Mouse (Mus musculus) kidney, postnatal 25 days (tissue): ENCODE data around the gene Myo1c.
A peak's percentile ranks its signal among the peaks of the same experiment; 100 is the strongest.
"Not testable (repeated sequence)": the region's sequence is repeated elsewhere in the genome, so short reads cannot be mapped to it uniquely, and the experiment has no call there.

Experiments
- DNase-seq, 2 experiments: peaks; one replicate each; pipeline ENCODE4 v3.0.0; 2021; ENCODE audit warnings: mixed read lengths in 2 of 2

Gene Myo1c

GRCm38 (mm10) chr11:75669176-75669852 lies 19.0 kb downstream of the Myo1c start:
- DNase-seq = no peak

DNA sequence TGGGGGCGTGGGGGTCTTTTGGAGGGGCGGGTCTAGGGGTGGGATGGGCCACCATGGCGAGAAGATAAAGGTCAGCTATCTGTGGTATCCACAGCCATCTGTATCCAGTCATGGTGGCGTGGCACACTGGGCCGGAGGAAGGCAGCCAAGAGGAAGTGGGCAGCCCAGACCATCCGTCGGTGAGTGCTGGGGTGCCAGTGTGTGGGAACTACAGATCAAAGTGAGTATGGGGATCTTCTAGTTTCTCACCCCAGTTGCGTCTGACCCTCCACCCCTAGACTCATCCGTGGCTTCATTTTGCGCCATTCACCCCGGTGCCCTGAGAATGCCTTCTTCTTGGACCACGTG lies 19.5 kb downstream of the Myo1c start:
- no peak for DNase-seq

GRCm38 (mm10) chr11:75671426-75672180 lies 21.3 kb downstream of the Myo1c start:
- DNase-seq = no peak

DNA sequence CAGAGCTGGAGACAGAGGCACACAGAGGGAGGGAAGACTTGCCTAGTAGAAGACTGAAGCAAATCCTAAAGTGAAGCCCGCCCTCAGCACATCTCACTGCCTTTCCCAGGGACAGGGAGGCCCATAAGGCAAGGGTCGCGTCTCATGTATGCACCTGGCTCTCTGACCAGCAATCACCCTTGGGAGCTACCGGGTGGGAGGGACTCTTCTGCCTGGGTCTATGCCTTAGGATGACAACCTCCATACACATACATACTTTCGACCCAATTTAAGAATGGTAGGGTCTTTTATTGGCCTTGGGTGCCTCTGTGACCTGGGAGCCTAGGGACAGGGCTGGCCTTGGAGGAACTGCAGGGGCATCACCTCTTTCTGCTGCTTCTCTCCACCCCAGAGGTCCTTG lies 23.1 kb downstream of the Myo1c start:
- no peak for DNase-seq

GRCm38 (mm10) chr11:75674875-75675274 lies 24.6 kb downstream of the Myo1c start:
- DNase-seq = no peak

DNA sequence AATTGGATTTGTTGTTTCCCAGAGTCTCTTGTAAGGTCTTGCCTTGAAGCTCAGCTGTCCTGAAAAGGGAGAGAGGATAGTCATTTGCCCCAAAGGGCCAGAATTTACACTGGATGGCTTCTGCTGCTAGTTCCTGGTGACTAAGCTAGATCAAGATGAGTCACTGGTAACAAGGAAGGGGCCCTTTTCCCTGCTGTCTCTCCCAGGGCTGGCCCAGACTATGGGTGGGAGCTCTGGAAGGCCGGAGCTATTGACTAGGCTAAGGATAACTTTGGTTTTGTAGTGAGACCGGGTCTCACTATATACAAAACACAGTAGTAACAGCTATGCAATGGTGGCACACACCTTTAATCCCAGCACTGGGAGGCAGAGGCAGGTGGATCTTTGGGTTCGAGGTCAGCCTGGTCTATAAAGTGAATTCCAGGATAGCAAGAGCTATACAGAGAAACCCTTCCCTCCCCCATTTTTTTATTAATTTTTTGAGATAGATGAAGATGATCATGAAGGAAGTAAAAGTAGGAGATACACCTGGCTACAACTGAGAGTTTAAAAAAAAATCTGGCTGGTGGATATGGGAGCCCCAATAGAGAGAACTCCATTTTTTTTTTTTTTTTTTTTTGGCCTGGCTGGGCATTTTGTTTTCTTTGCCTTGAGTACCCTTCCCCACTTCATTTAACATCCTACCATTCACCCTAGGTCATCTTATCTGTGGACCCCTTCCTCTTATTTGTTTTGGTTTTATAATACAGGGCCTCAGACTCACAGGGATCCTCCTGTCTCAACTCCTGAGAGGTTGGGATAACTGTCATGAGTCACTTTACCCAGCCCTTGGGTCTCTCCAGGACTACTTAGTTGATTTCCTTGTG lies 27.8 kb downstream of the Myo1c start:
- DNase-seq = no peak

GRCm38 (mm10) chr11:75678747-75679438 lies 28.6 kb downstream of the Myo1c start, which contains the start of gene Crk:
Gene Crk, plus strand, starts transcription at chr11:75679259.
- DNase-seq = peak; percentile 98 to 99

DNA sequence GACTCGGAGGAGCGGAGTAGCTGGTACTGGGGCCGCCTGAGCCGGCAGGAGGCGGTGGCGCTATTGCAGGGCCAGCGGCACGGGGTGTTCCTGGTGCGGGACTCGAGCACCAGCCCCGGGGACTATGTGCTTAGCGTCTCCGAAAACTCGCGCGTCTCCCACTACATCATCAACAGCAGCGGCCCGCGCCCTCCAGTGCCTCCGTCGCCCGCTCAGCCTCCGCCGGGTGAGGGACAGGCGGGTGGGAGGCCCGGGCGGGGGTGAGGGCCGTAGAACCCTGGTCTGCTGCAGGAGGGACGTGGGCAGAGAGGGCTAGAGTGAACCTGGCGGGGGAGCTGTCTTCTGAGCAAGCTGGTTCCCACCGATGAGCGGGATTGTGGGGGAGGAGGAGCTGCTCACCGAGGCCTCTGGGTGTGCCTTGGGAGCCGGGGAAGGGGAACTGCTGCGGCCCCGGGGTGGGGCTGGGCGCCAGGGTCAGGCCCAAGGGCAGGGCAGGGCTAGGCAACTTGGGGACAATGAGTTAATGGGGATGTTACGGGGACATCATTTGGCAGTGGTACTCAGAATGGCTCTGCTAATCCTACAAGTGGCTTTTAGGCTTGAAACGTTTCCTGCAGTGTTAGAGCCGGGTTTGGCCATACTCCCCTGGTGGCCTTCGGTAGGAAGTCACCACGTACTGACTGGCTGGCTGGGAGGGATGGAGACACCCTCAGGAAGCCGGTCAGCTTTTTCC lies 29.3 kb downstream of the Myo1c start:
- peak; percentile 60 to 81 for DNase-seq

DNA sequence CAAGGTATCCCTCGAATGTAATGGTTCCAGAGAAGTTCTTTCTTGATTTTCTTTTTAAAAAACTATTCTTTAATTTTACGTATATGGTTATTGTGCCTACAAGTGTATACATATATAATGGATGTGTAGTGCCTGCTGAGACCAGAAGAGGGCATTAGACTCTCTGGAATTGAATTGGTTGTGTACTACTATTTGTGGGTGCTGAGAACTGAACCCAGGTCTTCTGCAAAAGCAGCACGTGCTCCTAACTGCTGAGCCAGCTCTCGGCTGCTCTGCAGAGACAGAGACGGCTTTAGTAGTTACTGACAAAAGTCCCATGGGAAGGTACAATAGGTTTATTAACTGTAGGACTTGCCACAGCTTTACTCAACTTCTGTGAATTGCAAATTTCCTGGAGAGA lies 34.2 kb downstream of the Myo1c start:
- DNase-seq = no peak

DNA sequence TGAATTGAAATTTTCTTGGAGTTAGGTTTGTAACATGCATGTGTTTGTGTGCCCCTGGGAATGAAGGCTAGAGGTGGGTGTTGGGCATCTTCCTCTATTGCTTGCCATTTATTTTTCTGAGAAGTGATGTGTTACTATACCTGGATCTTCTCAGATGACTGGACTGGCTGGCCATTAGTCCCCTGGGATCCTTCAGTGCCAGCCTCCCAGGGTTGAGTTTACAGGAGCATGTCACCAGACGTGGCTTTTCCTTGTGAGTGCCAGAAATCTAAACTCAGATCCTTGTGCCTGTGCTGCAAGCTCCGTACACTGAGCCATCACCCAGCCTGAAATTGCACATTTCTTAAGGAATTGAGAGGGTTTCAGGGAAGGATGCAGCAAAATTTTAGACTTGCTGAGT lies 34.7 kb downstream of the Myo1c start:
- DNase-seq = no peak

DNA sequence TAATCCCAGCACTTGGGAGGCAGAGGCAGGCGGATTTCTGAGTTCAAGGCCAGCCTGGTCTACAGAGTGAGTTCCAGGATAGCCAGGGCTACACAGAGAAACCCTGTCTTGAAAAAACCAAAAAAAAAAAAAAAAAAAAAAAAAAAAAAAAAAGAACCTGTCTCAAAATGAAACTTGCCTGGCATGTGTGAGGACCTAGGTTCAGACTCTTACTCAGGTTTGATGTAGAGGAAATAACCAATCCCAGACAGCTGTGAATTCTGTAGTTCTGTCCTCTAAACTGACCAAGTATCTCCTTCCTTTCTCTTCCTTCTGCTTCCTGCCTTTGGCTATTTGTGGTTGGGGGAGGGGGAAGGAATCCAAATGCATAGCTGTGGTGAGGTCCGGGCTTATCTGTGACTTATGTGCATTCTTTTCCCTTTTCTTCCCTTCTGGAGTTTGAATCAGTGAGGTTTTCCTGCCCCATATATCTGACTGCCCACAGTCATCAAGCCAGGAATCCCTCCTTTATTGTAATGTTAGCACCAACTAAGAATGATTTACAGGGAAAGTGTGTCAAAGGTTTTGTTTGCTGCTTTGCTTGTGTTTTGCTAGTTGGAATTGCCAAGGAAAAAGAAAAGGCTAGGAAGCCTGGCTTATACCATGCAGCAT lies 37.2 kb downstream of the Myo1c start:
- DNase-seq = peak in 1 of 2 experiments; percentile 12

GRCm38 (mm10) chr11:75688132-75688531 lies 37.8 kb downstream of the Myo1c start:
- no peak for DNase-seq

- DNase-seq = no peak
Observed at GRCm38 (mm10) chr11:75689977-75690376, 39.7 kb downstream of the Myo1c start.

DNA sequence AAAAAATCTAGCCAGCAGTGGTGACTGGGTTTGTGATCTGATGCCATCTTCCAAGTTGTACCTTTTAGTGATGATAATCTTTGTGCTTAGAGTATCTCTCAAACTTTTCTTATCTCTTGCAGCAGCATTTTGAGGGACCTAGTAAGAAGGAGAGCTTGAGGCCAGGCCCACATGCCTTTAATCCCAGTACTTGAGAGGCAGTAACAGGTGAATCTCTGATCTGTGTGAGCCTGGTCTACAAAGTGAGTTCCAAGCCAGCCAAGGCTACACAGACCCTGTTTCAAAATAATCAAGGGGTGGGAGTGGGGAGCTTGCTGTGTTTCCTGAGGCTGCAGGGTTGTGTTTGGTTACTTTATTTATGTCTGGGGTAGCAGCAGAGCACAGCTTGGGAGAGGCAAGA lies 40.7 kb downstream of the Myo1c start:
- DNase-seq = no peak

GRCm38 (mm10) chr11:75693570-75693969 lies 43.3 kb downstream of the Myo1c start:
- DNase-seq = no peak

- DNase-seq = not testable (repeated sequence)
Observed at GRCm38 (mm10) chr11:75697464-75697863, 47.2 kb downstream of the Myo1c start.

DNA sequence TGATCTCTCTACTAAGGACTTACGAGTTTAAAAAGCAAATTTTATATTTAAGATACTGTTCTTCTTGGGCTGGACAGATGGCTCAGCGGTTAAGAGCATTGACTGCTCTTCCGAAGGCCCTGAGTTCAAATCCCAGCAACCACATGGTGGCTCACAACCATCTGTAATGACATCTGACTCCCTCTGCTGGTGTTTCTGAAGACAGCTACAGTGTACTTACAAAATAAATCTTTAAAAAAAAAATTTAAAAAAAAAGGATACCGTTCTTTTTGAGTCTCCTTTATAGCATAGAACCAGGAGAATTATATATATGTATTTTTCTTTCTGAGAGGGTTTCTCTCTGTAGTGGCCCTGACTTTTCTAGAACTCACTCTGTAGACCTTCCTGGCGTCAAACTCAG lies 50.3 kb downstream of the Myo1c start:
- no peak for DNase-seq

GRCm38 (mm10) chr11:75702761-75703160 lies 52.5 kb downstream of the Myo1c start:
- DNase-seq = no peak

DNA sequence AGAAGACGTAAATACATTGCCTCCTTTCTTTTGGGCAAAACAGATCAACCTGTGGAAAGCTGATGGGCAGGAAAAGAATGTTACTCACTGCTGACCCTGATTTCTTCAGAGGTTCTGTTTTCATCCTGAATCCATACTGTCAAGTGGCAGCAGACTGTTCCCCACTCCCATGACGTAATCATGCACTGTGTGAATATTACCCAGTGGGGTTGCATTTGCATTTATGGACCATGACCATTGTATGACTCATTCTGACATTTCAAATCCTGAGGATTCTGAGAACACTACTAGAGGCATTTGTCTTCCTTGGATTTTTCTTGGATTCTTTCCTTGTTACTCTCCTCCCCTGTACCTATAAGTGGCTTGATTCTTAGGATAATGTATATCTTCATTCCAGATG lies 53.4 kb downstream of the Myo1c start:
- no peak for DNase-seq

- peak in 1 of 2 experiments; percentile 56 for DNase-seq
Observed at GRCm38 (mm10) chr11:75713949-75714348, 63.6 kb downstream of the Myo1c start.

- DNase-seq = no peak
Observed at GRCm38 (mm10) chr11:75715556-75715955, 65.3 kb downstream of the Myo1c start.
